In the genomic region with DNA sequence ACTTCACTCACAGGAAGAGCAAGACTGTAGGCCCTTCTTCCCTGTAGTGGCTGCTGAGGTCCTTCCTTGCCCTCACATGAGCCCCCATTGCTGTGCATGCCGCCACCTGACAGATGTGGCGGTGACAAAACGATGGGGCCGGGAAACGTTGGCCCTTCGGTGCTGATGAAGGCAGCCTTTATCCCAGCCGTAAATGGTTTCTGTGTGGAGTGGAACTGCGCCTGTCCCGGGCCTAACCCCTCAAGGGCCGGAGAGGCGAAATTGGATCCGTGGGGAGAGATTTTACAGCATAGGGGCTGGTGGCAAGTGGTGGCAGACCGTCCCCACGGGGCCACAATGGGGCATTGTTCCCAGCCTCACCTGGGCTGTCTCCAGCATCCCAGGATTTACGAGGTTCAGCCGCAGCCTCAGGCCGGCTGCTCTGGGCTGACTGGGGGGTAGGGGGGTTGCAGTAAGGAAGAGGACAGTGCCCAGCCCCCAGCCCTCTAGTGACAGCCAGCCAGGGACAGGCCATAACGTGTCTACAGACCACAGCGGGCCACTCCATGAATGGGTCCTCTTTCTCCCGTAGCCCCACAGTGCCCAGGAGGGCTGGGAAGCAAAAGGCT, we compare ENCODE assay signal across 27 mouse cellular contexts.
A peak's percentile ranks its signal among the peaks of the same experiment; 100 is the strongest.
DNase-seq lines count a peak whose midpoint lies in the region; ATAC-seq lines count a peak whose summit lies in the region.
"Had no signal": no experiment of that assay in that cellular context is flagged by ENCODE, and none has a peak within 500 bp of the region (broad histone marks: within the 10 kb centered on the region; RNA-seq: fewer than 3 reads in every experiment).

No protein-coding gene starts in this region.

- peaks cover 7% of the 10 kb centered on the region for H3K4me1 ChIP-seq in midbrain, embryonic 10.5 days
- H3K4me1 ChIP-seq in midbrain, embryonic 11.5 days (ENCODE audit: control insufficient read depth, insufficient read depth, low read length) = no peaks in the 10 kb centered on the region
- peaks cover 24% of the 10 kb centered on the region for H3K4me1 ChIP-seq in limb, embryonic 10.5 days
- H3K4me1 ChIP-seq in limb, embryonic 13.5 days = peaks cover 40% of the 10 kb centered on the region
- H3K4me1 ChIP-seq: forebrain, embryonic 15.5 days; hindbrain, embryonic 15.5 days had no signal

- WGBS in midbrain, embryonic 10.5 days = 83% methylated on average over 20 of the region's 20 CpGs
- WGBS in midbrain, embryonic 11.5 days = 80% methylated on average over 20 of the region's 20 CpGs
- WGBS in limb, embryonic 10.5 days = 57% methylated on average over 20 of the region's 20 CpGs
- 23% methylated on average over 20 of the region's 20 CpGs for WGBS in limb, embryonic 13.5 days

- H3K9me3 ChIP-seq in midbrain, embryonic 10.5 days (replicated peaks) = no peaks in the 10 kb centered on the region
- H3K9me3 ChIP-seq in midbrain, embryonic 11.5 days (ENCODE audit: control insufficient read depth, low read length) = no peaks in the 10 kb centered on the region
- no peaks in the 10 kb centered on the region for H3K9me3 ChIP-seq in limb, embryonic 10.5 days (replicated peaks)
- no peaks in the 10 kb centered on the region for H3K9me3 ChIP-seq in limb, embryonic 13.5 days
- H3K9me3 ChIP-seq: embryonic facial prominence, embryonic 10.5 days; embryonic facial prominence, embryonic 13.5 days; forebrain, embryonic 12.5 days; forebrain, embryonic 15.5 days; heart, embryonic 13.5 days; hindbrain, embryonic 12.5 days; hindbrain, embryonic 15.5 days had no signal

- ATAC-seq in midbrain, embryonic 11.5 days (ENCODE audit: low FRiP score) = no peak
- peak; percentile 55; the same call in 1 of the 2 replicates for ATAC-seq in limb, embryonic 13.5 days (ENCODE audit: low FRiP score, low read depth)
- ATAC-seq: activated CD4-positive, CD25-positive, alpha-beta regulatory T cell, adult 4 months; CD4-positive, CD25-positive, alpha-beta regulatory T cell, adult 4 months; forebrain, embryonic 15.5 days had no signal

- no peaks in the 10 kb centered on the region for H3K36me3 ChIP-seq in midbrain, embryonic 10.5 days
- no peaks in the 10 kb centered on the region for H3K36me3 ChIP-seq in midbrain, embryonic 11.5 days (ENCODE audit: control insufficient read depth, insufficient read depth, low read length)
- H3K36me3 ChIP-seq in limb, embryonic 10.5 days = no peaks in the 10 kb centered on the region
- no peaks in the 10 kb centered on the region for H3K36me3 ChIP-seq in limb, embryonic 13.5 days
- H3K36me3 ChIP-seq: embryonic facial prominence, embryonic 10.5 days; embryonic facial prominence, embryonic 13.5 days; forebrain, embryonic 12.5 days; forebrain, embryonic 15.5 days; heart, embryonic 13.5 days; hindbrain, embryonic 12.5 days; hindbrain, embryonic 15.5 days had no signal

- H3K4me2 ChIP-seq in midbrain, embryonic 11.5 days = no peak overlapping the region
- peak overlapping the region; percentile 21; the same call in 1 of the 2 replicates for H3K4me2 ChIP-seq in limb, embryonic 13.5 days (replicated peaks)
- H3K4me2 ChIP-seq: embryonic facial prominence, embryonic 13.5 days; forebrain, embryonic 12.5 days; forebrain, embryonic 15.5 days; heart, embryonic 13.5 days; hindbrain, embryonic 12.5 days; hindbrain, embryonic 15.5 days had no signal

- H3K9ac ChIP-seq in midbrain, embryonic 11.5 days (ENCODE audit: low read length) = no peak overlapping the region
- 0 out of 2 replicates have a peak overlapping the region, but pooled peaks have one; percentile 13 for H3K9ac ChIP-seq in limb, embryonic 13.5 days
- H3K9ac ChIP-seq: embryonic facial prominence, embryonic 13.5 days; forebrain, embryonic 12.5 days; forebrain, embryonic 15.5 days; heart, embryonic 13.5 days; hindbrain, embryonic 12.5 days; hindbrain, embryonic 15.5 days had no signal

- intact Hi-C loops in gastrocnemius, postnatal 36 days (cut with DNase I) = no loop called here

- no peak for DNase-seq in midbrain, embryonic 10.5 days (ENCODE audit: low spot score)
- DNase-seq in midbrain, embryonic 11.5 days (ENCODE audit: low spot score, missing footprints) = no peak
- DNase-seq in limb, embryonic 10.5 days (ENCODE audit: low spot score) = peak; percentile 51
- DNase-seq in urinary bladder, postnatal 14 days (ENCODE audit: low spot score) = no peak
- DNase-seq in gastrocnemius, postnatal 36 days = no peak
- DNase-seq in ovary, adult 18-20 months (ENCODE audit: low spot score) = no peak
- DNase-seq: adrenal gland, adult 8-10 months; adrenal gland, postnatal 25 days; cerebellum, adult 11-12 months; cerebellum, adult 8-10 months; cerebellum, postnatal 10 days; cerebellum, postnatal 36 days; embryo, embryonic 11 days; gastrocnemius, adult 2 months; gastrocnemius, postnatal 14 days; heart, adult 18-20 months had no signal

- H3K27me3 ChIP-seq in midbrain, embryonic 10.5 days (ENCODE audit: low read depth, poor library complexity, severe bottlenecking) = peaks cover 34% of the 10 kb centered on the region
- H3K27me3 ChIP-seq in midbrain, embryonic 11.5 days (ENCODE audit: control insufficient read depth, insufficient read depth, low read length) = no peaks in the 10 kb centered on the region
- H3K27me3 ChIP-seq in limb, embryonic 10.5 days (ENCODE audit: low read depth, poor library complexity, severe bottlenecking) = peaks cover 6% of the 10 kb centered on the region; the same call in 1 of the 2 replicates
- no peaks in the 10 kb centered on the region for H3K27me3 ChIP-seq in limb, embryonic 13.5 days
- H3K27me3 ChIP-seq: heart, embryonic 13.5 days; hindbrain, embryonic 12.5 days; hindbrain, embryonic 15.5 days had no signal

- H3K27ac ChIP-seq in midbrain, embryonic 10.5 days (replicated peaks) = peak overlapping the region; percentile 33; the same call in 1 of the 2 replicates
- H3K27ac ChIP-seq in midbrain, embryonic 11.5 days (ENCODE audit: low read depth, low read length) = no peak overlapping the region
- H3K27ac ChIP-seq in limb, embryonic 10.5 days = peak overlapping the region; percentile 81
- peak overlapping the region; percentile 63; the same call in 1 of the 2 replicates for H3K27ac ChIP-seq in limb, embryonic 13.5 days
- H3K27ac ChIP-seq: embryonic facial prominence, embryonic 10.5 days; embryonic facial prominence, embryonic 13.5 days; forebrain, embryonic 12.5 days; forebrain, embryonic 15.5 days; gastrocnemius, adult 2 months; heart, embryonic 13.5 days; hindbrain, embryonic 12.5 days; hindbrain, embryonic 15.5 days had no signal

- H3K4me3 ChIP-seq in midbrain, embryonic 10.5 days = no peak overlapping the region
- H3K4me3 ChIP-seq in midbrain, embryonic 11.5 days (ENCODE audit: low read depth, low read length) = no peak overlapping the region
- H3K4me3 ChIP-seq in limb, embryonic 10.5 days = no peak overlapping the region
- H3K4me3 ChIP-seq in limb, embryonic 13.5 days = no peak overlapping the region
- H3K4me3 ChIP-seq: embryonic facial prominence, embryonic 10.5 days; embryonic facial prominence, embryonic 13.5 days; erythroblast, embryonic 14.5 days; forebrain, embryonic 12.5 days; forebrain, embryonic 15.5 days; gastrocnemius, adult 2 months; heart, embryonic 13.5 days; hindbrain, embryonic 12.5 days; hindbrain, embryonic 15.5 days had no signal
